Mouse (Mus musculus) embryonic fibroblast, embryonic 13.5 days (primary cell): ENCODE measurements around the gene Rtp3.

Experiments used
- CTCF ChIP-seq: IDR thresholded peaks from 2 replicates; pipeline ENCODE4 v1.5.1; 2011; ENCODE audit warnings: mild to moderate bottlenecking, control low read depth, low read length, moderate library complexity, borderline replicate concordance; ENCODE audit not compliant: insufficient read depth
- POLR2A ChIP-seq: IDR thresholded peaks from 2 replicates; pipeline ENCODE4 v1.6.1; 2011; ENCODE audit warnings: low read depth, mild to moderate bottlenecking, control low read depth, low read length, moderate library complexity

DNA sequence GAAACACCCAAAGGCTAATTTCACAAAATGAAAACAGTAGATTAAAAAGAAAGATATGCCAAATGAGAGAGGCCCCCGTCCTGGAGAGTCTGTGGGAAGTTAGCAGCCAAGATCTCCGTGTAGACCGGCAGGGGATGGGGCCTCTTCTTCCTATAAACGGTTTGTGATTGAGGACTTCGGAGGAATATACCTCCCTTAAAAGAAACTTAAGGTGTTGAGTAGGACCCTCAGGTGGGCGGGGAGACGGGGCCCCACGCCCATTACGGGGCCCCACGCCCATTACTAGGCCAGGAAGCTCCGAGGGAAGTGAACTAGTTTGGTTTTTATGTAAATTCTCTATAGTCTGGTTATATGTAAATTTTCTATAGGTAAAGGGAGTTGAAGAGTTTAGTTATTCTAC, 44.5 kb downstream of the Rtp3 start, which contains the start of gene Tdgf1:
- TF ChIP-seq CTCF (no peak), POLR2A (no peak)
